Mouse (Mus musculus): ENCODE data around the gene Phka1. TPM values are rescaled to one million over a fixed set of nuclear protein-coding genes. Genes with fewer than 3 reads are reported as not detected.

Phka1 gene
- total RNA-seq, 4 experiments from 2014 or later, result 22.4 to 27.3 (median 24.1) TPM

- no peak for DNase-seq (ENCODE audit: low spot score in 2 of 2)
Observed at GRCm38 (mm10) chrX:102475555-102475954, 168.5 kb downstream of the Phka1 start.

Other genes starting within 250 kb of the Phka1 start
- 10 to 100 TPM; 17.7 to 24.6 (median 19.8) TPM for gene Hdac8, start 138.9 kb downstream of the Phka1 start, total RNA-seq (2022)
- not detected for gene Gm3880, start 42.7 kb upstream of the Phka1 start, total RNA-seq (2022)
- gene Gm9112, start 63.4 kb upstream of the Phka1 start, total RNA-seq (2022), result not detected
- gene Dmrtc1b, start 63.6 kb upstream of the Phka1 start, total RNA-seq (2022), result not detected
- gene Dmrtc1c1, start 158.7 kb upstream of the Phka1 start, total RNA-seq (2022), result not detected
- not detected for gene Dmrtc1c2, start 210.4 kb upstream of the Phka1 start, total RNA-seq (2022)
- not detected for gene 1700031F05Rik, start 223.7 kb upstream of the Phka1 start, total RNA-seq (2022)

All from layer of hippocampus, adult 8-10 months (tissue).